Mouse (Mus musculus) lung, adult 2 months (tissue): ENCODE data around the gene Drosha.

Experiments used
- CTCF ChIP-seq: fragments of 200-500 bp; IDR thresholded peaks from 2 replicates; pipeline ENCODE4 v1.5.1; 2011; ENCODE audit warnings: mild to moderate bottlenecking, low read length, control low read depth; ENCODE audit not compliant: insufficient read depth
- POLR2A ChIP-seq: fragments of 200-500 bp; IDR thresholded peaks from 2 replicates; pipeline ENCODE4 v1.6.1; 2011; ENCODE audit warnings: low read depth, mild to moderate bottlenecking, control low read depth, low read length, borderline replicate concordance; ENCODE audit errors: extremely low read depth

GRCm38 (mm10) chr15:12941651-12942180, 117.1 kb downstream of the Drosha start:
- no peak for TF ChIP-seq POLR2A
- no peak for TF ChIP-seq CTCF
